Mouse (Mus musculus) layer of hippocampus, adult 2 months (tissue): ENCODE measurements around the gene Upf3a. TPM values are rescaled to one million over a fixed set of nuclear protein-coding genes. Genes with fewer than 3 reads are reported as not detected.
"Not testable (repeated sequence)": the region's sequence is repeated elsewhere in the genome, so short reads cannot be mapped to it uniquely, and the experiment has no call there.

Source experiments
- DNase-seq, 2 experiments: peaks; one replicate each; pipeline ENCODE4 v3.0.0; 2022; ENCODE audit warnings: low spot score in 2 of 2
- H3K27ac ChIP-seq: fragments of 200-600 bp; 2 replicates; pipeline ENCODE4 v1.8.1; 2022
- H3K4me3 ChIP-seq: fragments of 200-600 bp; 2 replicates; pipeline ENCODE4 v1.8.1; 2022; ENCODE audit warnings: mild to moderate bottlenecking
- CTCF ChIP-seq: fragments of 200-600 bp; conservative IDR thresholded peaks from 2 replicates; pipeline ENCODE4 v1.8.1; 2022; ENCODE audit warnings: antibody characterized with exemption, mild to moderate bottlenecking, moderate library complexity
- total RNA-seq, 2 experiments: library from RNA; stranded (reverse); gene quantifications; 2 replicates each; pipeline ENCODE4 v1.2.3; 2021

Gene Upf3a
- total RNA-seq, 2 experiments from 2014 or later: 35.5 to 38.2 TPM

DNA sequence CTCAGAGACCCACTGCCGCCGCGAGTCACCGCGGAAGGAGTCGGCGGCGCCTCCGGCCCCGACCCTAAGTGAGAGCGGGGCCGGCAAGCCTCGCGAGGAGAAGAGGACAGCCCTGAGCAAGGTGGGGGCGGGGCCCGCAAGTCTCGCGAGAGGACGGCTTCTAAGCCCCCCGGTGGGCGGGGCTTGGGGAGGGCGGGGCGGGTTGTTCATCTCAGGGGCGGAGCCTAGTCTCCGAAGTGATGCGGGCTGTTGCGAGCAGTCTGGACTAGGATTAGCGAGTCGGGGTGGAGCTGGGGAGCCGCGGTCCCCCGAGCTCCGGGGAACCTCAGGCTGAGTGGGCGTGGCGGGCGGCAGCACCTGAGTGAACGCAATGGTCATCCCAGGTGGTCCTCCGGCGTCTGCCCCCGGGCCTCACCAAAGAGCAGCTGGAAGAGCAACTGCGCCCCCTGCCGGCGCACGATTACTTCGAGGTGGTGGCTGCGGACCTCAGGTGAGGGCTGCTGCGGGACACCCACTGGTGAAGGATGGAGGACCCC lies 417 bp downstream of the Upf3a start:
- Histone ChIP-seq H3K4me3 (peak overlapping the region; percentile 91), H3K27ac (peak overlapping the region; percentile 98)
- peak; percentile 92 to 97 for DNase-seq
- peak; percentile 90 for TF ChIP-seq CTCF

DNA sequence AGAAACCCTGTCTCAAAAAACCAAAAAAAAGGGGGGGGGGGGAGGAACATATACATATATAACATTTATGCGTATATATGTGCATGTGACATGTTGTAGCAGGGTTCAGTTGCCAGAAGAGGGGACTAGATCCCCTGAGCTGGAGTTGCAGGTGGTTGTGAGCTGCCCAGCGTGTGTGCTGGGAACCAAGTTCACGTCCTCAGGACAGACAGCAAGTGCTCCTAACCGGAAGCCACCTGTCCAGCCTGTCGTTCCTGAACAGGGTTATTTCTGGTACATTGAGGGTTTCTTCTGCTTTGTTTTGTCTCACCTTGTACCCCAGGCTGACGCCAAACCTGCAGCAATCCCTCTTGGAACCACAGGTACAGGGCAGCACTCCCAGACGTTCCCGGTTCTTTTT lies 4.2 kb downstream of the Upf3a start:
- no peak for DNase-seq
- TF ChIP-seq CTCF: no peak
- no peak overlapping the region for H3K27ac ChIP-seq
- no peak overlapping the region for H3K4me3 ChIP-seq

- Histone ChIP-seq H3K4me3 (no peak overlapping the region), H3K27ac (no peak overlapping the region)
- no peak for DNase-seq
- TF ChIP-seq CTCF: no peak
Measured at GRCm38 (mm10) chr8:13793097-13793745, 7.8 kb downstream of the Upf3a start.

- H3K27ac ChIP-seq: no peak overlapping the region
- DNase-seq: no peak
- TF ChIP-seq CTCF: no peak
- H3K4me3 ChIP-seq: no peak overlapping the region
Measured at GRCm38 (mm10) chr8:13793746-13794101, 8.3 kb downstream of the Upf3a start.

DNA sequence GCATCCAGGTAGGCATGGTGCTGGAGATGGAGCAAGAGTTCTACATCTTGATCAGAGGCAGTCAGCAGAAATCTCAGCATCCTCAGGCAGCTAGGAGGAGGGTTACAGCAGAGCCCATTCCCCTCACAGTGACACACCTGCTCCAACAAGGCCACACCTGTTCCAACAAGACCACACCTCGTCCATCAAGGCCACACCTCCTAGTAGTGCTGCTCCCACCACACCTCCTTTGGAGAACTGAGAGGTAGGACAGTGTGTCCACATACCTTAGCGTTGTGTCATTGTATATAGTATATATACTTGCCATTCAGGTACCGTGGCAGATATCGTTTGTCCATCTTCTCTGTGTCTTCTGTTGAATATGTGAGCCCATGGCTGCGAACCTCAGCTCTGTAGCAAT lies 12.3 kb downstream of the Upf3a start:
- H3K27ac ChIP-seq: no peak overlapping the region
- H3K4me3 ChIP-seq: no peak overlapping the region
- DNase-seq: no peak
- TF ChIP-seq CTCF: no peak

GRCm38 (mm10) chr8:13799566-13799965 lies 14.2 kb downstream of the Upf3a start:
- Histone ChIP-seq H3K27ac (no peak overlapping the region), H3K4me3 (no peak overlapping the region)
- DNase-seq: no peak
- TF ChIP-seq CTCF: no peak

GRCm38 (mm10) chr8:13828598-13829172 lies 43.3 kb downstream of the Upf3a start:
- no peak for DNase-seq
- TF ChIP-seq CTCF: no peak
- H3K4me3 ChIP-seq: no peak overlapping the region
- H3K27ac ChIP-seq: no peak overlapping the region

GRCm38 (mm10) chr8:13838289-13838688 lies 52.9 kb downstream of the Upf3a start, which contains the start of gene AF366264:
TSS of gene AF366264 (minus strand) at chr8:13838389.
- not testable (repeated sequence) for DNase-seq, H3K4me3 ChIP-seq, H3K27ac ChIP-seq

DNA sequence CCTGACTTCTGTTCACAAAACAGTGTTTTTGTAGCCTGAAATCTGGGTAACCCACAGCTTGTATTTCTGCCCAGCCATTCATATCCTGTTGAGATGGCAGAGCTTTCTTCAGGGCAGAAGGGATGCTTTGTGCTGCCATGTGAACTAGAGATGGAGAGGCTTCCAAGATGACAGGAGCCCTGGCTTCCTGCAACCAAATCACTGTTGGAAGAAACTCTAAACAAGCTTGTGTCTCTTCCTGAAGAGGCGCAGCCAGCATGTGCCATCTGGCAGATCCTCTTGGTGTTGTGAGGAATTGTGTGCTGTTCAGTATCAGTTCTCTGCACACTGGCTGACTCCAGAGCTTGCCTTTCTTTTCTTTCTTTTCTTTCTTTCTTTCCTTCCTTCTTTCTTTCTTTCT lies 57.9 kb downstream of the Upf3a start:
- not testable (repeated sequence) for H3K27ac ChIP-seq, H3K4me3 ChIP-seq
- DNase-seq: peak in 1 of 2 experiments; percentile 13

Other genes starting within 250 kb of the Upf3a start
- not detected for gene 1700029H14Rik, start 223.2 kb upstream of the Upf3a start, total RNA-seq
- gene Rasa3, start 108.0 kb upstream of the Upf3a start, total RNA-seq: 10 to 100 TPM; 62.8 to 63.4 TPM
- gene Cfap97d2, start 79.7 kb upstream of the Upf3a start, total RNA-seq: 1 to 10 TPM; 3.1 to 3.2 TPM
- 10 to 100 TPM; 54.3 to 58.2 TPM for gene Cdc16, start 27.9 kb upstream of the Upf3a start, total RNA-seq
- not detected for gene AF366264, start 52.8 kb downstream of the Upf3a start, total RNA-seq
- gene Champ1, start 84.0 kb downstream of the Upf3a start, total RNA-seq: 10 to 100 TPM; 26.7 to 27.8 TPM
- gene Coprs, start 104.7 kb downstream of the Upf3a start, total RNA-seq: 10 to 100 TPM; 32.7 to 35.3 TPM